Mouse (Mus musculus) retina, embryonic 14.5 days (tissue): ENCODE results near the gene Gm30083.
A peak's percentile ranks its signal among the peaks of the same experiment; 100 is the strongest.

Experiments
- DNase-seq: peaks from one replicate; pipeline ENCODE4 v3.0.0-alpha.2; 2015; ENCODE audit warnings: low spot score

The Gm30083 gene

GRCm38 (mm10) chr14:33959341-33959740 lies 55.6 kb downstream of the Gm30083 start:
- peak; percentile 84 for DNase-seq

GRCm38 (mm10) chr14:33958841-33959240 lies 56.1 kb downstream of the Gm30083 start:
- DNase-seq, result no peak

- DNase-seq, result no peak
Observed at GRCm38 (mm10) chr14:33958186-33958585, 56.8 kb downstream of the Gm30083 start.

GRCm38 (mm10) chr14:33956055-33956454 lies 58.9 kb downstream of the Gm30083 start:
- DNase-seq, result no peak

GRCm38 (mm10) chr14:33953761-33954160 lies 61.2 kb downstream of the Gm30083 start, which contains the start of gene Rbp3:
Rbp3 (plus strand) TSS chr14:33954003.
- DNase-seq, result peak; percentile 43

- no peak for DNase-seq
Observed at GRCm38 (mm10) chr14:33952233-33952981, 62.6 kb downstream of the Gm30083 start.

DNA sequence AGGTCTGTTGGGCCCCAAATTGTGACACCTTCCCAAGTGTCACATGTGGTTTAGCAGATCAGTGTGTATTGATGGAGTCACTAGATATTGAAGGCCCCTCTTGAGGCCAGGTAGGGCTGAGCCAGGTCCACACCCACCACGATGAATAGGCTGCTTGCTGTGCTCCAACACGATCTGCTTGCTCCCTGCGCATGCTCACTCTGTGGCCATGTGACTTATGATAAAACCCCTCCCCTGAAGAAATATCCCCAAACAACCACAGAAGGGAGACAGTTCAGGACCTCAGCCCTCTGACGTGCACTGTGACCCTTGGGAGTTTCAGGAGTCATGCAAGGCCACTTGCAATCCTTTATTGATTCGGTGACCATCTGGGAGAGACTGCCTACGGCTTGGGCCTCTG lies 68.9 kb downstream of the Gm30083 start:
- no peak for DNase-seq

- no peak for DNase-seq
Observed at GRCm38 (mm10) chr14:33942222-33942621, 72.8 kb downstream of the Gm30083 start.

- no peak for DNase-seq
Observed at GRCm38 (mm10) chr14:33940739-33941138, 74.2 kb downstream of the Gm30083 start, which contains the start of gene Gdf2. Gdf2 (plus strand) TSS chr14:33941039.

GRCm38 (mm10) chr14:33939117-33939516 lies 75.9 kb downstream of the Gm30083 start:
- peak; percentile 90 for DNase-seq
